Mouse (Mus musculus) ovary, postnatal 14 days (tissue): ENCODE measurements around the gene Jmjd1c.
A peak's percentile ranks its signal among the peaks of the same experiment; 100 is the strongest.

Experiments used
- DNase-seq: peaks from one replicate; pipeline ENCODE4 v3.0.0; 2022; ENCODE audit warnings: low spot score

The Jmjd1c gene

GRCm38 (mm10) chr10:67249486-67249885 is 153.6 kb downstream of the Jmjd1c start:
- no peak for DNase-seq

DNA sequence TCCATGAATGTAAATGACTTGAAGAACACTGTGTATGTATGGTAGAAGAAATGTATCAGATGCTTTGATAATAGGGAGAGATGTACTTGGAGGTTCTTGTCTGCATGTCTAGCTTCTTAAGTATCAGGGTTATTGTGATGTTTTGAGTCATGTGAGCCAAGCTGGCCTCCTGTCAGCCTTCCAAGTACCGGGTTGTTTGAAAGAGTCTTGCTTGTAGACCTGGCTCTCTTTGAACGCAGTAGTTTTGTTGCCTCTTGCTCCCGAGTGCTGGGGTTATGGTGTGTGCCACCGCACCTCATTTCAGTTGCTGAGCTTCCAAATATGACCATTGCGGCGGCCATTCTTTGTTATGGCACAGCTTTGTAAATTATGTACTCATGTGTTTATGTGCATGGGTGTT is 154.9 kb downstream of the Jmjd1c start:
- no peak for DNase-seq

- DNase-seq: no peak
Measured at GRCm38 (mm10) chr10:67252353-67252752, 156.4 kb downstream of the Jmjd1c start.

DNA sequence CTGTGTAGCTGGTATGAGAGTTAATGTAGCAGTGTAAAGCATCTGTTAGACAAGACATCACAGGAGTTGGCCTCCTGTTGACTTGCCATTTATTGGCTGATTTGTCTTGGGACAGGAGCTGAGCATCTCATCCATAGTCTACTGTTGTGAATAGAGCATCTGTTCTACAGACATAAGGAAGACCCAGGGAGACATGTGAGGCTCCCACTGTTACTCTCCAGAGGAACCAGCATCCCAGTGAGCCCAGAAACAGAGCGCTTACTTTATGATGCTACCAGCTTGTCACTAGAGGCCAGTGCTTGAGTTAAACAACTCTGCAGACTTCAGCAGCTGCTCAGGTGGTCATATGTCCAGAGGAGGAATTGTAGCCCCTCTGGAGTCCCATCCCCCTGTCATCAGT is 157.2 kb downstream of the Jmjd1c start:
- DNase-seq: no peak

DNA sequence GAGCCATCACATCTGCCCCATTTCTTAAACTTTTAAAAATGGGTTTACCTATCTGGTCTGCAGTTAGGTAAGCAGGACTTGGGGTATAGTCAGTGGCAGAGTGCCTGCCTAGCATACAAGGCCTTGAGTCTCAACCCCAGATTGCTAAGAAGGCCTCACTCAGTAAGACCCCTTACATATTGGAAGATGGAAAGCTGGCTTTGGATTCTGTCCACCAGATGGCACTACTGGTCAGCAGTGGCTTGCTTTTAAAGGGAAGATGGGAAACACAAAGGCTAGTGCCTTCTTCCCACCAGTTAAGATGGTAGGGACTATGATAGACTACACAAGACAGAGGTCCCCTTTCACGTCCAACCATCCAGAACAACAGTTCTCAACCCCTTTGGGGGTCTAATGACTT is 168.9 kb downstream of the Jmjd1c start:
- peak; percentile 43 for DNase-seq

GRCm38 (mm10) chr10:67275916-67276315 is 180.0 kb downstream of the Jmjd1c start:
- no peak for DNase-seq

- DNase-seq: no peak
Measured at GRCm38 (mm10) chr10:67281852-67282251, 185.9 kb downstream of the Jmjd1c start.

GRCm38 (mm10) chr10:67282531-67282930 is 186.6 kb downstream of the Jmjd1c start:
- DNase-seq: no peak

GRCm38 (mm10) chr10:67283516-67283915 is 187.6 kb downstream of the Jmjd1c start:
- no peak for DNase-seq

DNA sequence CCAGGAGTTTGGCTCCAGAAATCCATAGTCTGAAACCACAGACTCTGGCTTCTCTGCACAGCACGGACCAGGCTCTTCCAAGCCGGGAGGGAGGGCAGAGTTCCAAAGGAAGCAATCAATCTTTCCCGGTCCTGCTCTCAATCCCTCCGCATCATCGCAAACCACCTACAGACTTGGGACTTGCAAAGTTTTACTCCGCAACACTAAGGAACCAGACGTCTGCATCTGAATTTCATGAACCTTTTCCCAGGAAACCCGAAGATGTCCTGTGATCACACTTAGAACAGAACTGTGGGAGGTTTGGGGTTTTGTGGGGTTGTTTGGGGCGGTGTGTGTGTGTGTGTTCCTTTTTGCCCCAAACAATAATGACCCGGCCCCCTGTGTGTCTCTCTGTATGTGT is 188.4 kb downstream of the Jmjd1c start:
- peak; percentile 23 for DNase-seq

GRCm38 (mm10) chr10:67284761-67285175 is 188.8 kb downstream of the Jmjd1c start:
- DNase-seq: peak; percentile 18

DNA sequence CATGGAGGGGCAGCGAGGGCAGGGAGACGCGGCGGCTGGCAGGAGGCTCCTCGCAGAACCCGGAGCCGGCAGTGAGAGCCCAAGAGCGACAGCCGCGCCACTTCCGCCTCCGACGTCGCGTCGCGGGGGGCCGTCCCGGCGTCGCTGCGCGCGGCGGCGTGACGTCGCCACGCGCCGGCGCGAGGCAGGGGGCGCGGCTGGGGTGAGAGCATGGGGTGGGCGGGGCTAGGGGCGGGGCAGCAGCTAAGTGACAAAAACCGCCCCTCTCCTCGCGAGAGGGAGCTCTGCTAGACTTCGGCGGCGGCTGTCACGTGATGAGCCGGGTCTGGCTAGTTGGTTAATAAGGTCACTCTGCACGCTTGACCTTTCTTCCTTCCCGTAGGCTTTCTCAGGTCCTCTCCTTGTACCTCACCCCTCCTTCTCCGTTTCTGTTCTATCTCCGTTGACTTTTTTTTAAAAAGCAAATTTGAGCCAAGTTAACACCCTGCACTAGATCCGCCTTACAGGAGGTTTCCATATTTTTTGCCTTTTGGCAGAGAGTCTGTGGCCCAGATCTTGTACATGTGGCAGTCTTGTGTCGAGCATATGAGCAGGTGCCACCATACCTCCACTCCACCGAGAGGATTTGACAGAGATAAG is 189.4 kb downstream of the Jmjd1c start, which contains the start of gene Nrbf2:
Nrbf2 (minus strand) TSS at position 130 of the 639 bp plus-strand sequence.
- DNase-seq: peak; percentile 65

DNA sequence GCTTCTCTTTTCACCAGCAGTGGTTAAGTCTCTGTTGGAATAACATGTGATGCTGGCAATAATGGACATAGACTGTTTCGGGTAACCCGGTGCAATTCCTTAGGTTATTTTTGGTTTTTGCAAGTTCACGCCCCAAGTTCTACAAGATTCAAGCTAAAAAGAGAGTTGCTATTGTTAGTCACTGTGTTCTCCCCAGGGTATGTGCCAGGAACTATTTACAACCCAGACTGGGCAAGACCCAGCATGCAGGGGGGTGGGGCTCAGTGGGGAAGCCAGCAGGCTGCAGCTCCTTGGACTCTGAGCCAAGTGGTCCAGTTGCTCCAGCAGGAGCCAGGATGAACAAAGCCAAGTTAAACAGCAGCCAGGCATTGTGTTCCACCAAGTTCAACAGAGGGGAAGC is 192.0 kb downstream of the Jmjd1c start:
- DNase-seq: peak; percentile 37

GRCm38 (mm10) chr10:67290622-67291021 is 194.7 kb downstream of the Jmjd1c start:
- DNase-seq: no peak

GRCm38 (mm10) chr10:67291087-67291486 is 195.2 kb downstream of the Jmjd1c start:
- no peak for DNase-seq

GRCm38 (mm10) chr10:67295331-67295730 is 199.4 kb downstream of the Jmjd1c start:
- DNase-seq: no peak

- DNase-seq: no peak
Measured at GRCm38 (mm10) chr10:67295938-67296466, 200.1 kb downstream of the Jmjd1c start.

DNA sequence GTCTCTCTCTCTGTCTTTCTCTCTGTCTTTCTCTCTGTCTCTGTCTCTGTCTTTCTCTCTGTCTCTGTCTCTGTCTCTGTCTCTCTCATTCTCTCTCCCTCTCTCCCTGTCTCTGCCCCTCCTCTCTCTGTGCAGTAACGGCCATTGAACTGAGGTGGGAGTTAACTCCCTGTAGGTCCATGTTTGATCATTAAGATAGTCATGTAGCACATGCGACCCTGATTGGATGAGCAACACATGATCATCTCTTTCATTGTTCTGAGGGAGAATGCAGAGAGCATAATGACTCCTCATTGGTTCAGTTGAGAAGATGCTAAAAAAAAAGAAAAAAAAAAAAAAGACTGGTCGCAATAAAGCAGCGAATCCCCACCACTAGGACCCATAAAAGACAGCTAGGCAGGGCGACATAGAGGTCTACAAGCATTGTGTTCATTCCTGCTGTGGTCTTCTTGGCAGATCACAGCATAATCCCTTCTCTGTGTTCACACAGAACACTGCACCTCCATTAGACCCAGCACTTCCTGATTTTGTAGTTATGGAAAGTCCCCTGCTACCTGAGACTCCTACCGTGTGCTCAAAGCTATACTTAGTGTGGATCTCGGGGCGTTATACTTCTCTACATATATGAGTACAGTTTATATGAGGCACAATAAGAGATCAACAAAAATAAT is 200.7 kb downstream of the Jmjd1c start:
- DNase-seq: no peak

GRCm38 (mm10) chr10:67297175-67297855 is 201.4 kb downstream of the Jmjd1c start:
- DNase-seq: no peak

DNA sequence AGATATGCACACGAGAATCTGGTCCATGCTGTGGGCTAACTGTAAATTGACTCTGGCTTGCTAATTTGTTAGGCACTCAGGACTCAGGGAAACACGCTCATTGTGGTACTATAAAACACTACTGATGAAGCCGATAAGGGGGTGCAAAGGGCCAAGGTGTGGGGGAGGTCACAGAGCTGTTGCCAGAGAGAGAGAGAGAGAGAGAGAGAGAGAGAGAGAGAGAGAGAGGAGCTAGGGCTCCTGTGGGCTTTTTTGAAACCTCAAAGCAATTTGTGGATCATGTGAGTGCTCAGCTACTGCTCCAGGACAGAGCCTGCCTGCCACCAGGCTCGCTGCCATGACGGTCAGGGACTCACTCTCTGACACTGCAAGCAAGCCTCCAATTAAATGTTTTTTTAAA is 202.9 kb downstream of the Jmjd1c start:
- no peak for DNase-seq

DNA sequence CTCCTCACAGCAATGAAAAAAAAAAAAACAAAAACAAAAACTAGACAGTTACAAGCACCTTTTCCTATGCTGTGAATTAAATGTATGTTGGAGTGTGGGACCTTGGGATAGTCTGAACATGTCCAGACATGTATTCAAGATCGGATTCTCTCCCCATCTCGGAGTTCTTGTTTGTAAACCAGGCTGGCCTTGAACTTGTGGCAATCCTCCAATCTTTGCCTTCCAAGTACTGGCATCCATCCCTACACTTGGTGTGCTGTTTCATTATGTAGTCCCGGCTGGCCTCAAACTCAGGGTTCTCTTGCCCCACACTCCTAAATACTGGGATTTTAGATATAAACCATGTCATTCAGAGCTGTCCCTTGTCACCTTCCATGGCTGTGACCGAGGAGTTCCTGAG is 203.4 kb downstream of the Jmjd1c start:
- DNase-seq: peak; percentile 17

DNA sequence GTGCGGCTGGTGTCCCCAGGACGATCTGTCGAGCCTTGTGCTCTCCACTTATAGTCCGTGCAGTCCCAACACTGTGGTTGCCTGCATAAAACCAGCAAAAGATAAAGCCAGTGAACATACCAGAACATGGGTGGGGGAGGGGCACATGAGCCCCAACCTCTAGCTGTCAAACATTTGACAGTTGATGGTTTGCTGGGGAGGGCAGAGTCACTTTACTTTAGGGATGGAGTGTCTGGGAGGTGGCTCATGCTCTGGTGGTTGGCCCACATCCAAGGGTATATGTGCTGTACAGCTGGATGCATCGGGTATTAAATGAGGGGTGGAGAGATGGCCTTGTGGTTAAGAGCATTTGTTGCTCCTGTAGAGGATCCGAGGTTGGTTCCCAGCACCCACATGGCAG is 205.1 kb downstream of the Jmjd1c start:
- DNase-seq: no peak

DNA sequence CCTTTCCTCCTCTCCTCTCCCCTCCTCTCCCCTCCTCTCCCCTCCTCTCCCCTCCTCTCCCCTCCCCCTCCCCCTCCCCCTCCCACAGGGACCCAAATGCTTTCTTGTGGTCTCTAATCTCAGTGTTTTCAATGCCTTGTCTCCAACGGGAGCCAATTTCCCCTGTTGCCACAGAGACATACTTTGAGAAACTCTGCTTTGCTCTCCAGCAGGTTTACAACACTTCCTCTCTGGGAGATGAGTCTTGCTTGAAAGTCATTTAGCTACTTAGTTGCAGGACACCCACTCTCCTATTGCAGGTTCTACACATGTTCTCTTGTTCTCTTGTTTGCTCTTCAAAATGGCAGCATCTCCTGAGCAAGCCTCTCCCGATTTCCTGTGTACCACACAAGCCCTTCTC is 206.4 kb downstream of the Jmjd1c start:
- DNase-seq: no peak
